Mouse (Mus musculus): ENCODE data around the gene Tnfrsf26. TPM values are rescaled to one million over a fixed set of nuclear protein-coding genes. Genes with fewer than 3 reads are reported as not detected.

Gene Tnfrsf26
- total and polyA plus RNA-seq, 2 experiments from 2014 or later, result 0.10 to 0.11 TPM

DNA sequence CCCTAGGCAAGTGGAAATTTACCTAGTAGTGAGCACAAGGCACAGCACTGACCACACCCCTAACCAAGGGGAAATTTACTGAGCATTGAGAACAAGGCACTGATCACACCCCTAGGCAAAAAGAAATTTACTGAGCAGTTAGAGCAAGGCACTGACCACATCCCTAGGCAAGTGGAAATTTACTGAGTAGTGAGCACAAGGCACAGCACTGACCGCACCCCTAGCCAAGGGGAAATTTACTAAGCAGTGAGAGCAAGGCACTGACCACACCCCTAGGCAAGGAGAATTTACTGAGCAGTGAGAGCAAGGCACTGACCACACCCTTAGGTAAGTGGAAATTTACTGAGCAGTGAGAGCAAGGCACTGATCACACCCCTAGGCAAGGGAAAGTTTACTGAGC, 8.2 kb upstream of the Tnfrsf26 start:
- DNase-seq, result no peak
- Histone ChIP-seq H3K4me1 (ENCODE audit: insufficient read depth) (no peaks in the 10 kb centered on the region), H3K9ac (no peak overlapping the region), H3K27me3 (ENCODE audit: insufficient read depth, low read length) (no peaks in the 10 kb centered on the region), H3K9me3 (ENCODE audit: low read length) (no peaks in the 10 kb centered on the region), H3K4me2 (ENCODE audit: low read depth) (no peak overlapping the region), H3K27ac (ENCODE audit: low read depth, low read length) (no peak overlapping the region), H3K4me3 (ENCODE audit: low read depth, low read length) (no peak overlapping the region), H3K36me3 (ENCODE audit: insufficient read depth) (no peaks in the 10 kb centered on the region)
- 100% methylated on average over 1 of the region's 1 CpGs for WGBS
- ATAC-seq, result no peak
- no peak for TF ChIP-seq CTCF (IDR thresholded peaks at IDR 0.05; ENCODE audit: low read depth)

DNA sequence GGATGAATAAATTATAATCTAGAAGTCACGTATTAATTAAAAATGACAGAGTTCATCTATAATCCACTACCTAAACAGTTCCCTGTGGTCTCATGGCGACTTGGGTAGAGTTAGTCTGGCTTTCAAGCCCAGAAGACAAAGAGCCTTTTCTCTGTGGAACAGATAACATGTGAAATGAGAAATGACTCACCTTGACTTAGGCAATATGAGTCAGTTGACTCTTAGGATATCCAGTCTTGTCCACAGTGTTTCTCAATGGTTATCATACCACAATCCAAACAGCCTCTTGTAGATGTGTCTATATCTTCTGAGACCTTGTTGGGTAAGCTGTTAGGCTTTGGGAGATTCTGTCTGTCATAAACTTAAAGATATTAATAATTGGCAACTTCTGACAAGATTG, 3.0 kb upstream of the Tnfrsf26 start:
- TF ChIP-seq CTCF (IDR thresholded peaks at IDR 0.05; ENCODE audit: low read depth), result no peak
- H3K27ac ChIP-seq (ENCODE audit: low read depth, low read length), result no peak overlapping the region
- H3K4me1 ChIP-seq (ENCODE audit: insufficient read depth), result no peaks in the 10 kb centered on the region
- 78% methylated on average over 2 of the region's 2 CpGs for WGBS
- ATAC-seq (no peak), DNase-seq (no peak)
- H3K36me3 ChIP-seq (ENCODE audit: insufficient read depth), result no peaks in the 10 kb centered on the region
- H3K9me3 ChIP-seq (ENCODE audit: low read length), result no peaks in the 10 kb centered on the region
- H3K9ac ChIP-seq, result no peak overlapping the region
- no peaks in the 10 kb centered on the region for H3K27me3 ChIP-seq (ENCODE audit: insufficient read depth, low read length)
- H3K4me3 ChIP-seq (ENCODE audit: low read depth, low read length), result no peak overlapping the region
- no peak overlapping the region for H3K4me2 ChIP-seq (ENCODE audit: low read depth)

DNA sequence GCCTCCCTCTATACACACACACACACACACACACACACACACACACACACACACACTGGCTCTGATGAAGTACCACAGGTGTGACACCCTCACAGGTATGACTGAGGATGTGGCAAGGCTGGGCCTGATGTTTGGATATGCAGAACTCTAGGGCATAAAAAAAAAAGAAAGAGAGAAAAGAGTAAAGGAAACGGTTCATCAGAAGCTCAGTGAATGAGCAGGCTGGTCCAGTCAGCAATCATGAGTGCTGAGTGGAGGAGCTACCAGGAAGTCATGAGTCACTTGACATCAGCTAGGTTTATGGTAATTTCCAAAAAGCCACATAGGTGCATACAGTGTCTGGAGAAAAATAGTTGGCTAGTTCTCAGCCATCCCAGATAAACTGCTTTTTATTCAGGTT, 979 bp upstream of the Tnfrsf26 start:
- WGBS, result 73% methylated on average over 1 of the region's 1 CpGs
- TF ChIP-seq CTCF (IDR thresholded peaks at IDR 0.05; ENCODE audit: low read depth), result no peak
- no peaks in the 10 kb centered on the region for H3K4me1 ChIP-seq (ENCODE audit: insufficient read depth)
- H3K36me3 ChIP-seq (ENCODE audit: insufficient read depth), result no peaks in the 10 kb centered on the region
- no peaks in the 10 kb centered on the region for H3K27me3 ChIP-seq (ENCODE audit: insufficient read depth, low read length)
- no peaks in the 10 kb centered on the region for H3K9me3 ChIP-seq (ENCODE audit: low read length)
- DNase-seq (no peak), ATAC-seq (no peak)
- H3K27ac ChIP-seq (ENCODE audit: low read depth, low read length), result no peak overlapping the region
- no peak overlapping the region for H3K4me2 ChIP-seq (ENCODE audit: low read depth)
- no peak overlapping the region for H3K9ac ChIP-seq
- H3K4me3 ChIP-seq (ENCODE audit: low read depth, low read length), result no peak overlapping the region

DNA sequence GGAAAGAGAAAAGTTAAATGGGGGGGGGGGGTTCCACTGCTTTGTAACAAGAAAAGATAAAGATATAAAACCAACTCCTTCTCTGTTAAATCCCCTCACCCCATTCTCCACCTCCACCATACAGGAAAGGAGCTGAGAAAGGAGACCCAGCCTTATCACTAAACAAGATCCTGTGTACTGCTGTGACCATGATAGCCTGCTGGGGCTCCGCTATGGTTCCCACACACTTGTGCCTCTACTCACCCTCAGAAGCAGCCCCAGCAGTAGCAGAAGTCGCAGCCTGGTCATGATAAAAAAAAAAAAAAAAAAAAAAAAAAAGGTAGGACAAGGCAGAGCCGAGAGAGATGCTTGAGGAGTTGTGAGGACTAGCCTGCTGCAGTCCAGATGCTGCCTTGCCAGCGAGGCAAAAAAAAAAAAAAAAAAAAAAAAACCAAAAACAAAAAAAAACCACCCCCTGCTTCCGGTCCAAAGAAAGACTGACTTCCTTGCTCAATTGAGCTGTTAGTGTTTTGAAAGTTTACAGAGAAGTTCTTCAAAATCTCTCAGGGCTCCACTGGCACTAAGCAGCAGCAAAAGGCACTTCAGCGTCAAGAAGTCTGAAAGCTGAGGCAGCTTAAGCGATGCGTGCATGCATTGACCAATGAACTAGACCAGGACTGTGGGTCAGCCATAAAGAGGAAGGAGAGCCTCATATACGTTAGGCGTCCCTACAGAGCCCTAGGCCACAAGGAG, 801 bp downstream of the Tnfrsf26 start:
- Histone ChIP-seq H3K4me3 (ENCODE audit: low read depth, low read length) (no peak overlapping the region), H3K4me1 (ENCODE audit: insufficient read depth) (no peaks in the 10 kb centered on the region), H3K27me3 (ENCODE audit: insufficient read depth, low read length) (no peaks in the 10 kb centered on the region), H3K4me2 (ENCODE audit: low read depth) (no peak overlapping the region), H3K36me3 (ENCODE audit: insufficient read depth) (no peaks in the 10 kb centered on the region), H3K9ac (no peak overlapping the region), H3K9me3 (ENCODE audit: low read length) (no peaks in the 10 kb centered on the region), H3K27ac (ENCODE audit: low read depth, low read length) (no peak overlapping the region)
- WGBS, result 63% methylated on average over 10 of the region's 10 CpGs
- ATAC-seq (no peak), DNase-seq (no peak)
- TF ChIP-seq CTCF (IDR thresholded peaks at IDR 0.05; ENCODE audit: low read depth), result no peak

DNA sequence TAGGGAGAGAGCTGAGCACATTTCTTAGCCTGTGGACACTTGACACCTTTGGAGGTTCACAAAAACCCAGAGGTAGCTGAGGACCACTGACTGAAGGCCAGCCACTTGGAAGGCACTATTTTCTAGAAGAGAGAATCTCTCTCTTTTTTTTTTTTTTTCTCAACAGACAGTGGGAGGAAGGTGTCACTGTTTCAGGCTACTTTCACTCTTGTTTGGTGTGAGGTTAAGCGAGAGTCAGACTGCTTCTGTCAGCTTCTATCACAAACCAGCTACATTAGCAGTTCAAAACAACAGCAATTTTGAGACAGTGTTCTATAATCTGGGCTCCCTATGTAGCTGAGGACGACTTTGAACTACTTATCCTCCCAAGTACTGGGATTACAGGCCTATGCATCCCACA, 2.3 kb downstream of the Tnfrsf26 start:
- H3K27me3 ChIP-seq (ENCODE audit: insufficient read depth, low read length), result no peaks in the 10 kb centered on the region
- ATAC-seq (no peak), DNase-seq (no peak)
- 67% methylated on average over 2 of the region's 2 CpGs for WGBS
- H3K4me3 ChIP-seq (ENCODE audit: low read depth, low read length), result no peak overlapping the region
- no peak overlapping the region for H3K27ac ChIP-seq (ENCODE audit: low read depth, low read length)
- no peak overlapping the region for H3K9ac ChIP-seq
- no peak for TF ChIP-seq CTCF (IDR thresholded peaks at IDR 0.05; ENCODE audit: low read depth)
- H3K4me2 ChIP-seq (ENCODE audit: low read depth), result no peak overlapping the region
- H3K36me3 ChIP-seq (ENCODE audit: insufficient read depth), result no peaks in the 10 kb centered on the region
- H3K4me1 ChIP-seq (ENCODE audit: insufficient read depth), result no peaks in the 10 kb centered on the region
- H3K9me3 ChIP-seq (ENCODE audit: low read length), result no peaks in the 10 kb centered on the region

DNA sequence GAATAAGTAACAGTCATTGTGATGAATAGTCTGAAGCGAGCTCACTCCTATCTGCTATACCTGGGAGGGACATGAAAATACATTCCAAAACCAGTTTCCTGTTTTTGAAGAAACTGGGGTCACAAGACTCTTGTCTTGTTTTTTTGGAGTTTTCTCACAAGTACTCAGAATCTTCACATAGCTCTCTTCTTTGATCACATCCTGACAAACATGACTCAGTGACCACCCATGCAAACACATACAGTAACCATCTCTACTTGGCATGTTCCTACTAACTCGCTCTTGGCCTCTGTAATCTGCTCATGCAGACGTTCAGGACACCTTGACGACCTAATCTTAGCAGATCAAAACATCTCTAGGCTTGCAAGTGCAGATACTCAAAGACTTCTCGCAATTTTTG, 3.4 kb downstream of the Tnfrsf26 start:
- Histone ChIP-seq H3K36me3 (ENCODE audit: insufficient read depth) (no peaks in the 10 kb centered on the region), H3K27me3 (ENCODE audit: insufficient read depth, low read length) (no peaks in the 10 kb centered on the region), H3K27ac (ENCODE audit: low read depth, low read length) (no peak overlapping the region), H3K9ac (no peak overlapping the region), H3K4me2 (ENCODE audit: low read depth) (no peak overlapping the region), H3K4me1 (ENCODE audit: insufficient read depth) (no peaks in the 10 kb centered on the region), H3K9me3 (ENCODE audit: low read length) (no peaks in the 10 kb centered on the region), H3K4me3 (ENCODE audit: low read depth, low read length) (no peak overlapping the region)
- ATAC-seq (no peak), DNase-seq (no peak)
- no peak for TF ChIP-seq CTCF (IDR thresholded peaks at IDR 0.05; ENCODE audit: low read depth)
- 75% methylated on average over 5 of the region's 5 CpGs for WGBS

DNA sequence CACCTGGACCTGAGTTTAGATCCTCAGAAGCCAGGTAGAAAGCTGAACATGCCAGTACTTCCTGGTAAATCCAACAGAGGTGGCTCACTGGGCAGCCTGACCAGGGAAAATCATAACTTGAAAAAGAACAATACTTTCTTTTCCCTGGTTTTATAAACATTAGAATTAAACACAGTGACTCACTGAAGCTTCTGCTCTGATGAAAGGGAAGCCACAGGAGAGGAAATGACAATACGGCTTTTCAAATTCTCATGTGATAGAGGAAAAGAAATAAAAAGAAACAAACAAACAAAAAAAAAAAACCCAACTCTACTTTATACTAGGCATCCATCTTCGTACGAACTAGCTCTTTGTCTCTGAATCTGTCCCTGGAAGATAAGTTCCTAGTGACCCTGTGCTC, 4.0 kb downstream of the Tnfrsf26 start:
- TF ChIP-seq CTCF (IDR thresholded peaks at IDR 0.05; ENCODE audit: low read depth), result no peak
- DNase-seq (no peak), ATAC-seq (no peak)
- Histone ChIP-seq H3K4me3 (ENCODE audit: low read depth, low read length) (no peak overlapping the region), H3K27ac (ENCODE audit: low read depth, low read length) (no peak overlapping the region), H3K9me3 (ENCODE audit: low read length) (no peaks in the 10 kb centered on the region), H3K9ac (no peak overlapping the region), H3K4me1 (ENCODE audit: insufficient read depth) (no peaks in the 10 kb centered on the region), H3K36me3 (ENCODE audit: insufficient read depth) (no peaks in the 10 kb centered on the region), H3K4me2 (ENCODE audit: low read depth) (no peak overlapping the region), H3K27me3 (ENCODE audit: insufficient read depth, low read length) (no peaks in the 10 kb centered on the region)
- 94% methylated on average over 3 of the region's 3 CpGs for WGBS
